Mouse (Mus musculus) frontal cortex, postnatal 36 days (tissue): ENCODE measurements around the gene Plekhh2.
"Not testable (repeated sequence)": the region's sequence is repeated elsewhere in the genome, so short reads cannot be mapped to it uniquely, and the experiment has no call there.

Source experiments
- DNase-seq, 2 experiments: peaks; one replicate each; pipeline ENCODE4 v3.0.0; 2022; ENCODE audit warnings: low spot score in 2 of 2

The Plekhh2 gene

GRCm38 (mm10) chr17:84510961-84511639, 595 bp upstream of the Plekhh2 start:
- no peak for DNase-seq

GRCm38 (mm10) chr17:84512516-84513085, 906 bp downstream of the Plekhh2 start:
- DNase-seq = no peak

- DNase-seq = no peak
Measured at GRCm38 (mm10) chr17:84515901-84516300, 4.2 kb downstream of the Plekhh2 start.

GRCm38 (mm10) chr17:84519346-84519745, 7.7 kb downstream of the Plekhh2 start:
- DNase-seq = no peak

- DNase-seq = no peak
Measured at GRCm38 (mm10) chr17:84520057-84520456, 8.4 kb downstream of the Plekhh2 start.

- DNase-seq = no peak
Measured at GRCm38 (mm10) chr17:84529356-84529755, 17.7 kb downstream of the Plekhh2 start.

GRCm38 (mm10) chr17:84530202-84530796, 18.6 kb downstream of the Plekhh2 start:
- DNase-seq = no peak

- DNase-seq = no peak
Measured at GRCm38 (mm10) chr17:84532909-84533499, 21.3 kb downstream of the Plekhh2 start.

GRCm38 (mm10) chr17:84533841-84534240, 22.1 kb downstream of the Plekhh2 start:
- DNase-seq = no peak

GRCm38 (mm10) chr17:84534632-84535031, 22.9 kb downstream of the Plekhh2 start:
- no peak for DNase-seq

- DNase-seq = no peak
Measured at GRCm38 (mm10) chr17:84535226-84535625, 23.5 kb downstream of the Plekhh2 start.

GRCm38 (mm10) chr17:84537301-84537700, 25.6 kb downstream of the Plekhh2 start:
- no peak for DNase-seq

- DNase-seq = no peak
Measured at GRCm38 (mm10) chr17:84537966-84538365, 26.3 kb downstream of the Plekhh2 start.

GRCm38 (mm10) chr17:84540603-84541002, 28.9 kb downstream of the Plekhh2 start:
- DNase-seq = peak in 1 of 2 experiments; percentile 17

GRCm38 (mm10) chr17:84550902-84551877, 39.5 kb downstream of the Plekhh2 start:
- DNase-seq = no peak

- no peak for DNase-seq
Measured at GRCm38 (mm10) chr17:84552230-84552629, 40.5 kb downstream of the Plekhh2 start.

GRCm38 (mm10) chr17:84564264-84564663, 52.6 kb downstream of the Plekhh2 start:
- DNase-seq = not testable (repeated sequence)

- peak in 1 of 2 experiments; percentile 40 for DNase-seq
Measured at GRCm38 (mm10) chr17:84565762-84566161, 54.1 kb downstream of the Plekhh2 start.

- no peak for DNase-seq
Measured at GRCm38 (mm10) chr17:84566773-84567555, 55.3 kb downstream of the Plekhh2 start.

GRCm38 (mm10) chr17:84568807-84569206, 57.1 kb downstream of the Plekhh2 start:
- DNase-seq = no peak

- no peak for DNase-seq
Measured at GRCm38 (mm10) chr17:84569770-84570169, 58.1 kb downstream of the Plekhh2 start.
